Mouse (Mus musculus): Measurements from ENCODE around the gene Igfbp1.

Igfbp1 gene

DNA sequence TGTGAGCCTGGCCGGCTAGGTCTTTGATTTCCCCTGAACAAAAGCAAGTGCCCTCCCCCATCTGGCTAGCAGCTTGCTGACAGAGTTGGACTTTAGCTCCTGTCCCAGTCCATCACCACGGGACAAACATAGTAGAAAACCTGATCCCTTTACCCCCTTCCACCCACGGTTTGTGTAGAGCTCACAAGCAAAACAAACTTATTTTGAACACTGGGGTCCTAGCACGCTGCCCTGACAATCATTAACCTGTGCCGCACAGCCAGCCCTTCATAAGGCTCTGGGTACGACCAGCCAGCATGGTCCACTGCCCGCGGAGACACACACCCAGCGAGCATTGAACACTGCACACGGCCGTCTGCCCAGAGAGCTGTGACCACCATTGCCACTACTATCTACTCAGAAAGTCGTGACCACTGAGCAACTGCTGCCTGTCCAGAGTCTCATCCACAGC lies at the start of gene Igfbp1:
Gene Igfbp1, plus strand, starts transcription at position 292 of the 451 bp plus-strand sequence.
- no peaks in the 10 kb centered on the region for H3K36me3 ChIP-seq (ENCODE audit: control insufficient read depth, insufficient read depth, low read length, poor library complexity, severe bottlenecking)
- DNase-seq (ENCODE audit: low read depth, low spot score): no peak
- H3K27me3 ChIP-seq (ENCODE audit: control insufficient read depth, insufficient read depth, low read length, poor library complexity, severe bottlenecking): no peaks in the 10 kb centered on the region

DNA sequence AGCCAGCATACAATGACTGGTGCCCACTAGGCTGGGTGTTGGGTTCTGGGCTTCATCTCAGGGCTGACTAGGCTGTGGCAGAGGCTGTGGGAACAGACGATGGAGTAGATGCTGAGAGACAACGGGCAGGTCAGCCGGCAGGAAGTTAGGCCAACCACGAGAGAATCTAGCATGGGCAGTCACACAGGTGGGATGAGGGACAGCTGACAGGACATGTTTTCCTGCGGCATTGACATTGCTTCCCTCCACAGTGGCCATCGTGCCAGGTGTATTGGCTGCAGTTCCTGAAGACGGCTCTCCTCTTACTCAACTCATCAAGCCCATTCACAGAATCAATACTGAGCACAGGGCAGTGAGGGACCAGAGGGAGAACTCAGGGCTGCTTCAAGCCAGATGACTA lies 49.6 kb upstream of the Igfbp1 start:
- no peaks in the 10 kb centered on the region for H3K36me3 ChIP-seq (ENCODE audit: control insufficient read depth, insufficient read depth, low read length, poor library complexity, severe bottlenecking)
- no peak for DNase-seq (ENCODE audit: low read depth, low spot score)
- no peaks in the 10 kb centered on the region for H3K27me3 ChIP-seq (ENCODE audit: control insufficient read depth, insufficient read depth, low read length, poor library complexity, severe bottlenecking)

DNA sequence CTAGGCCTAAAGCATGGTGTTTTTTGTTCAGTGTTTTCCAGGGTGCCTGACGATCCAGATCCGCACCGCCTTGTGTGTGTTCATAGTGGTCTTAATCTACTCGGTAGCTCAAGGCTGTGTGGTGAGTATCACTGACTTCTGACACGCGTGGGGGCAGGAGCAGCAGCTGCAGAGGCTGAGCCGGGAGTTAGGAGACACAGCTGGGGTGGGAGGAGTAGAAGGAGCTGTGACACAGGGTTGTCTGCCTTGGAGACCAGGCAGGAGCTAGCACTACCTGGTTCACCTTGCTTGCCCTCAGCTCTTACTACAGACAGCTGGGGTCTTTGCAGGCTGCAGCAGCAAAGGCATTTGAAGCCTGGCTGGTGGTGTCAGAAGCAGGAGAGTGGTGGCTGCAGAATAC lies 48.1 kb upstream of the Igfbp1 start:
- DNase-seq (ENCODE audit: low read depth, low spot score): no peak
- Histone ChIP-seq H3K36me3 (ENCODE audit: control insufficient read depth, insufficient read depth, low read length, poor library complexity, severe bottlenecking) (no peaks in the 10 kb centered on the region), H3K27me3 (ENCODE audit: control insufficient read depth, insufficient read depth, low read length, poor library complexity, severe bottlenecking) (no peaks in the 10 kb centered on the region)

- Histone ChIP-seq H3K36me3 (ENCODE audit: control insufficient read depth, insufficient read depth, low read length, poor library complexity, severe bottlenecking) (no peaks in the 10 kb centered on the region), H3K27me3 (ENCODE audit: control insufficient read depth, insufficient read depth, low read length, poor library complexity, severe bottlenecking) (no peaks in the 10 kb centered on the region)
- DNase-seq (ENCODE audit: low read depth, low spot score): no peak
Measured at GRCm38 (mm10) chr11:7150511-7150910, 47.1 kb upstream of the Igfbp1 start.

DNA sequence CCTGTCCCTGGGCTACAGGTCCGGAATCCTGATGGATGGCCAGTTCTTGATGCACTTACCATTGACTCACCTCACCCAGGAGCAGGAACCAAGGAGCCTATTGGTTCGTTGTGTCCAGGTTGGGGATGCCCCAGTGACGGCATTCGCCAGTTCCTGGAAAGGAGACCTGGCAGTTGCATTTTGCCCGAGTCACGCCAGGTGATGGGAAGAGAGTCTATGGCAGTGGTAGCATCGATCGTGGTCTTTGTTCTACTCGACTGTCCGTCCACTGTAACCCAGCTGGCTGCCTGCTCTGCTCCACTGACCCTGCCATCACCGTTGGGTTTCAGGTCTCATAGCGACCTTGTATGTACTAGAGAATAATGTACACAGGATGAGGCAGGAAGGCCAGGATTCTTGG lies 45.2 kb upstream of the Igfbp1 start:
- no peak for DNase-seq (ENCODE audit: low read depth, low spot score)
- H3K27me3 ChIP-seq (ENCODE audit: control insufficient read depth, insufficient read depth, low read length, poor library complexity, severe bottlenecking): no peaks in the 10 kb centered on the region
- no peaks in the 10 kb centered on the region for H3K36me3 ChIP-seq (ENCODE audit: control insufficient read depth, insufficient read depth, low read length, poor library complexity, severe bottlenecking)

DNA sequence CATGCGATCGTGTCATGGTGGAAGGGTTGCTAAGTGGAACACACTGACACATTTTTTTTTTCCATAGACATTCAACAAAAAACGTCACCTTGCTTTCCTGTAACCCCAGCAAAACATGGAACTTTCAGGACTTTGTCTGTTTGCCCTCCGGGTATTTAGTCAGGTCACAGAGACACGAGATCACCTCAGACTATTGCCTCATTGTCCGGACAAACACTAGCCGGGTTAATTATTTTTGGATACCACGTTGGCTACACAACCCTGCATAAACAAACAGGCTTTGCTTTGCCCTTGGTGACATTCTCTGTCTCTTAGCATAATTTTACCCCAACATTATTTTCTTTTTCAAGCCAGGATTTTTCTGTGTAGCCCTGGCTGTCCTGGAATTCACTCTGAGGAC lies 44.5 kb upstream of the Igfbp1 start:
- no peaks in the 10 kb centered on the region for H3K36me3 ChIP-seq (ENCODE audit: control insufficient read depth, insufficient read depth, low read length, poor library complexity, severe bottlenecking)
- DNase-seq (ENCODE audit: low read depth, low spot score): no peak
- H3K27me3 ChIP-seq (ENCODE audit: control insufficient read depth, insufficient read depth, low read length, poor library complexity, severe bottlenecking): no peaks in the 10 kb centered on the region

GRCm38 (mm10) chr11:7156427-7156826 lies 41.2 kb upstream of the Igfbp1 start:
- no peaks in the 10 kb centered on the region for H3K27me3 ChIP-seq (ENCODE audit: control insufficient read depth, insufficient read depth, low read length, poor library complexity, severe bottlenecking)
- H3K36me3 ChIP-seq (ENCODE audit: control insufficient read depth, insufficient read depth, low read length, poor library complexity, severe bottlenecking): no peaks in the 10 kb centered on the region
- no peak for DNase-seq (ENCODE audit: low read depth, low spot score)

- H3K36me3 ChIP-seq (ENCODE audit: control insufficient read depth, insufficient read depth, low read length, poor library complexity, severe bottlenecking): no peaks in the 10 kb centered on the region
- DNase-seq (ENCODE audit: low read depth, low spot score): no peak
- H3K27me3 ChIP-seq (ENCODE audit: control insufficient read depth, insufficient read depth, low read length, poor library complexity, severe bottlenecking): no peaks in the 10 kb centered on the region
Measured at GRCm38 (mm10) chr11:7158196-7158595, 39.4 kb upstream of the Igfbp1 start.

DNA sequence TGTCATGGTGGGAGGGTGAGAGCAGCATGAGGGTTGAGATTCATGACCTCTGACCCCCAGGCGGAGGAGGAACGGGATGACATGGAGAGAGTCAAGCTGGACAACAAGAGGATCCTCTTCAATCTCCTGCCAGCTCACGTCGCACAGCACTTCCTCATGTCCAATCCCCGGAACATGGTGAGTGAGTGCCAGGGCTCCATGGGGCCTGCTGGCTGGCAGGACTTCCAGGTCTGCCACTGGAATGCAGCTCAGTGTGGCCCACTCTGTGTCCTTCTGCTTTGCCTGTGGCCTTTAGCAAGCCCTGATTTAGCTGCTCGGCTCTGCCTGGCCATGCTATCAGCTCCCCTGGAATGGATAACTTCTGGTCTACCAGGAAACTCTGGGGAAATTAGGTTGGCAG lies 37.4 kb upstream of the Igfbp1 start:
- no peaks in the 10 kb centered on the region for H3K27me3 ChIP-seq (ENCODE audit: control insufficient read depth, insufficient read depth, low read length, poor library complexity, severe bottlenecking)
- no peak for DNase-seq (ENCODE audit: low read depth, low spot score)
- no peaks in the 10 kb centered on the region for H3K36me3 ChIP-seq (ENCODE audit: control insufficient read depth, insufficient read depth, low read length, poor library complexity, severe bottlenecking)

- no peaks in the 10 kb centered on the region for H3K36me3 ChIP-seq (ENCODE audit: control insufficient read depth, insufficient read depth, low read length, poor library complexity, severe bottlenecking)
- DNase-seq (ENCODE audit: low read depth, low spot score): no peak
- no peaks in the 10 kb centered on the region for H3K27me3 ChIP-seq (ENCODE audit: control insufficient read depth, insufficient read depth, low read length, poor library complexity, severe bottlenecking)
Measured at GRCm38 (mm10) chr11:7160637-7161101, 36.9 kb upstream of the Igfbp1 start.

GRCm38 (mm10) chr11:7161502-7162174 lies 35.9 kb upstream of the Igfbp1 start:
- peak; percentile 3 for DNase-seq (ENCODE audit: low read depth, low spot score)
- no peaks in the 10 kb centered on the region for H3K36me3 ChIP-seq (ENCODE audit: control insufficient read depth, insufficient read depth, low read length, poor library complexity, severe bottlenecking)
- no peaks in the 10 kb centered on the region for H3K27me3 ChIP-seq (ENCODE audit: control insufficient read depth, insufficient read depth, low read length, poor library complexity, severe bottlenecking)

DNA sequence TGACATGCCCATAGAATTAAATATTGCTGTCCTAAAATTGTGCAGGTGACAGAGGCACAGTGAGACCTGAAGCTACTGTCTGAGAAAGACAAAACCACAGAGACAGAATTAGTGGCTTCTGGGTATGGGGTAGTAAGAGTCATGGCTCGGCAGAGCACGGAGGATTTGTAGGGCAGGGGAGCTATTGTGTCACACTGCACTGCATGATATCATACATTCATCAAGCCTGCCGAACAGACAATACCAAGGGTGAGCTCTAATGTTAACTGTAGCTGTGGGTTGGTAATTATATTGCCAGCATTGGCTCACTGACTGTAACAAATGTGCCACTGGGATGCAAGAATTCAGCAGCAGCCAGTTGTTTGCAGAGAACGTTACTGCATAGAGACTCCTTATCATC lies 33.2 kb upstream of the Igfbp1 start:
- DNase-seq (ENCODE audit: low read depth, low spot score): no peak
- H3K36me3 ChIP-seq (ENCODE audit: control insufficient read depth, insufficient read depth, low read length, poor library complexity, severe bottlenecking): no peaks in the 10 kb centered on the region
- no peaks in the 10 kb centered on the region for H3K27me3 ChIP-seq (ENCODE audit: control insufficient read depth, insufficient read depth, low read length, poor library complexity, severe bottlenecking)

DNA sequence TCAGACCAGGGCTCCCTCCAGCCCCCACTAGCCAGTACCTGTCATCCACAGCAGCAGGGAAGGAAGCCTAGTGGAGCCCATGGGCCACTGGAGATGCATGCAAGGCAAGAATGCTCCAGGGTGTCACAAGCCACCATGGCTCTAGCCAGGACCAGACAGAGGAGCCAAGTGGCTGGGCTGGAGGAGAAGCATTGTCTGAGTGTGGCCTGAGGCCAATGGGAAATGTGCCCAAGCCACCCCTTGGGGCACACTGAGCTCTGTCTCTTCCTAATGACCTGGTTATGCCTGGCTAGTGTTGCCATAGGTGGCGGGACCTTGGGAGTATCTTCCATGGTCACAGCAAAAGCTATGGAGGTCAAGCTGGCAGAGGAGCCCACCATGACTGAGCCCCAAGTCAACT lies 27.9 kb upstream of the Igfbp1 start:
- H3K36me3 ChIP-seq (ENCODE audit: control insufficient read depth, insufficient read depth, low read length, poor library complexity, severe bottlenecking): no peaks in the 10 kb centered on the region
- DNase-seq (ENCODE audit: low read depth, low spot score): no peak
- H3K27me3 ChIP-seq (ENCODE audit: control insufficient read depth, insufficient read depth, low read length, poor library complexity, severe bottlenecking): no peaks in the 10 kb centered on the region

- no peaks in the 10 kb centered on the region for H3K36me3 ChIP-seq (ENCODE audit: control insufficient read depth, insufficient read depth, low read length, poor library complexity, severe bottlenecking)
- no peak for DNase-seq (ENCODE audit: low read depth, low spot score)
- no peaks in the 10 kb centered on the region for H3K27me3 ChIP-seq (ENCODE audit: control insufficient read depth, insufficient read depth, low read length, poor library complexity, severe bottlenecking)
Measured at GRCm38 (mm10) chr11:7173664-7174063, 23.9 kb upstream of the Igfbp1 start.

DNA sequence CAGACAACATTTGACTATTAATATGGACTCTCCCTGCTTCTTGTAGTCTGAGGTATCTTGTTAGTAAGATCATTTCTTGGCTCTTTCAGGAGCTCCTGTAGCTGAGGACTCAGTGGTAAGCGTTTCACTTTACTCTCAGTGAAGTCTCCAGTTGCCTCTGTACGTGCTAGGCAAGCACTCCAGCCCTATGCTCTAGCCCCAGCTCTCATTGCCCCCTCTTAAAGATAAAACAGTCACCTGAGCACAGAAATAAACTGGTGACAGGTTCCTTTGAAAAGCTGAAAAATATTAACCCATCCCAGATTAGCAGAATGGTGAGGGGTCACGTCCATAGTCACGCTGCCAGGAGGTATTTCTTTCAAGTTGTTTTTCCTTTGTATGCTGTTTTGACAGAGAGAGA lies 18.9 kb upstream of the Igfbp1 start:
- H3K36me3 ChIP-seq (ENCODE audit: control insufficient read depth, insufficient read depth, low read length, poor library complexity, severe bottlenecking): no peaks in the 10 kb centered on the region
- no peak for DNase-seq (ENCODE audit: low read depth, low spot score)
- no peaks in the 10 kb centered on the region for H3K27me3 ChIP-seq (ENCODE audit: control insufficient read depth, insufficient read depth, low read length, poor library complexity, severe bottlenecking)

- no peak for DNase-seq (ENCODE audit: low read depth, low spot score)
Measured at GRCm38 (mm10) chr11:7179276-7179675, 18.3 kb upstream of the Igfbp1 start.

More at GRCm38 (mm10) chr11:7179276-7179675, 18.3 kb upstream of the Igfbp1 start:
- Histone ChIP-seq H3K27me3 (ENCODE audit: control insufficient read depth, insufficient read depth, low read length, poor library complexity, severe bottlenecking) (no peaks in the 10 kb centered on the region), H3K36me3 (ENCODE audit: control insufficient read depth, insufficient read depth, low read length, poor library complexity, severe bottlenecking) (no peaks in the 10 kb centered on the region)

Measured in splenic B cell, adult 2 months (primary cell).